Mouse (Mus musculus): ENCODE results near the gene Adarb2. TPM values are rescaled to one million over a fixed set of nuclear protein-coding genes. Genes with fewer than 3 reads are reported as not detected.

The Adarb2 gene
- polyA plus RNA-seq, 1 experiment = not detected

DNA sequence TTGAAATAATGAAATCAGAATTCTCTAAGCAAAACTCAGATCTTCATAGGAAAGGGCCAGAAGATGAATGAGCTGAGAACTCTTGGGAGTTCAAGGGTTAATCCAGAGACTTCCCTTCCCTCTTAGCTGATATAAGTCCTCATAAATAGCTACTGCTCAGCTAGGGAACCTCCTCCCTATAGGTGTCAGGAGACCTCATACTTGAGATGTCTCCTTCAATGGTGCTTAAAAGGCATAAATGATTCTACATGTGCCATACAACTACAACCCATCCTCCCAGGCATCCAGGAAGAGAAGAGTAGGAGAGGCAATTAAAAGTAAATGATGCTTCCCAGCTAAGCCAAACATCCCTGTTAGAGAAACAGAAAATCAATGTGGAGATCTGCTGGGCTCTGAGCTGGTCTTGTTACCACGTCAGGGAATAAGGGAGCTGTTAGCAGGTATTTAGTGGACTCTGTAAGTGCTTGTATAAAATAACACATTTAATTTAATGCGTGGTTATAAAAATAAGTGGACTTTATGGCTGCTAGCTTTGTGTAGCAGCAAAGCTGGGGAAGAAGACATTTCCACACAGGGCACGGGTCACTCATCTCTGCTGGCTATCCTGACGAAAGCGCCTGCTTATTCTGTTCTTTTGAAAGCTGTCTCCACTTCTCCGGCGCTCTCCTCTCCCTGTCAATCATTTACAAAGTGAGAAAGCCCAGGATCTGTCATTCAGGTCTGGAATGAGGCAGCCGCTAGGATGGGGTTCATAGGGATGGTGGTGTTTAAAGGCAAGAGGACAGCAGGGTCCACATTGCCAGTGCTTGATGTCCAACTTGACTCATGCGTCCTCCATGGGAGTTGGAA is 331.8 kb downstream of the Adarb2 start:
- Histone ChIP-seq H3K36me3 (ENCODE audit: control insufficient read depth, insufficient read depth, low read length) (no peaks in the 10 kb centered on the region), H3K4me3 (ENCODE audit: insufficient read depth, low read depth, low read length) (no peak overlapping the region), H3K27me3 (replicated peaks; ENCODE audit: control insufficient read depth, insufficient read depth, low read length) (no peaks in the 10 kb centered on the region), H3K27ac (ENCODE audit: insufficient read depth, low read depth, low read length) (no peak overlapping the region), H3K4me1 (ENCODE audit: control insufficient read depth, insufficient read depth, low read length) (no peaks in the 10 kb centered on the region)
- 54% methylated on average over 9 of the region's 9 CpGs for WGBS
- no peak for TF ChIP-seq POLR2A (IDR thresholded peaks at IDR 0.05; ENCODE audit: low read depth, low read length)
- no peak for DNase-seq

DNA sequence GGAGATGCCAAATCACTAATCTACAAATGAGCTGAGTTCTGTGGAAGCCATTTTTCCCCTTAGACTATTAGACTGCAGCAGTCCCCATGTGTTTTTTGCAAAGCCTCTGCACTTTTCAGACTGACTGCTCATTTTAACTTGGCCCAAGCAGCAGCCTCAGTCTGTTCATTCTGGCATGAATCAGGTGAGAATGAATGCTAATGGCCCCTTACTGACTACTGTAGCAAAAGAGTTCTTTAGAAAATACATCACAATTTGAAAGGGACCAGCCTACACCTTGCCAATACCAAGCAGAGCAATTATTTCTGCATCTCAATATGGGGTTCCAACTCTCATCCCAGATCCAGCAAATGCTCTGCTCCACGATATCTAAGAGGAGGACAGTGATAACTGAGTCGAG is 335.8 kb downstream of the Adarb2 start:
- WGBS = 87% methylated on average over 2 of the region's 2 CpGs

DNA sequence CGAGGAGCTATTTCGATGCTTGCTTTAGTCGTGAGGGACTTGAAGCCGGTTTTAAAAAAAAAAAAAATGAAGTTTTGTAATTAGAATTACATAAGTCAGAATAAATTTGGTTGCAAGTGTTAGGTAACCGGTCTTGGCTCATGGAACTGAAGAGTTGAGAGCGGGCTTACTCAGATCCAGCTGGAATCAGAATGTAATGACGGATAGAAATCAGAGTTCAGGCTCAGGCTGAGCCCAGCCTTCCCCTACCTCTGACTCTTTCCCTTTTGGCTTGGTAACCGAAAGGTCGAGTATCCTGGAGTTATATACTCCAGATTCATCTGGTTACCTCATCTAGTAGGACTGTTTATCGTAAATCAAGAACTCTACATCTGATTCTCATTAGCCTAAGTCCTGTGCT is 336.2 kb downstream of the Adarb2 start:
- H3K4me3 ChIP-seq (ENCODE audit: insufficient read depth, low read depth, low read length) = no peak overlapping the region
- TF ChIP-seq CTCF (conservative IDR thresholded peaks at IDR 0.05; ENCODE audit: insufficient read depth, insufficient read length, low read depth, low read length) = no peak
- TF ChIP-seq POLR2A (IDR thresholded peaks at IDR 0.05; ENCODE audit: low read depth, low read length) = no peak
- H3K27me3 ChIP-seq (replicated peaks; ENCODE audit: control insufficient read depth, insufficient read depth, low read length) = no peaks in the 10 kb centered on the region
- no peaks in the 10 kb centered on the region for H3K4me1 ChIP-seq (ENCODE audit: control insufficient read depth, insufficient read depth, low read length)
- H3K27ac ChIP-seq (ENCODE audit: insufficient read depth, low read depth, low read length) = no peak overlapping the region
- no peak for DNase-seq
- no peaks in the 10 kb centered on the region for H3K36me3 ChIP-seq (ENCODE audit: control insufficient read depth, insufficient read depth, low read length)
- WGBS = 88% methylated on average over 10 of the region's 10 CpGs

More for the DNA sequence above, 335.8 kb downstream of the Adarb2 start:
- DNase-seq = no peak
- Histone ChIP-seq H3K36me3 (ENCODE audit: control insufficient read depth, insufficient read depth, low read length) (no peaks in the 10 kb centered on the region), H3K4me3 (ENCODE audit: insufficient read depth, low read depth, low read length) (no peak overlapping the region), H3K27ac (ENCODE audit: insufficient read depth, low read depth, low read length) (no peak overlapping the region), H3K4me1 (ENCODE audit: control insufficient read depth, insufficient read depth, low read length) (no peaks in the 10 kb centered on the region), H3K27me3 (replicated peaks; ENCODE audit: control insufficient read depth, insufficient read depth, low read length) (no peaks in the 10 kb centered on the region)
- no peak for TF ChIP-seq CTCF (conservative IDR thresholded peaks at IDR 0.05; ENCODE audit: insufficient read depth, insufficient read length, low read depth, low read length)
- TF ChIP-seq POLR2A (IDR thresholded peaks at IDR 0.05; ENCODE audit: low read depth, low read length) = no peak

DNA sequence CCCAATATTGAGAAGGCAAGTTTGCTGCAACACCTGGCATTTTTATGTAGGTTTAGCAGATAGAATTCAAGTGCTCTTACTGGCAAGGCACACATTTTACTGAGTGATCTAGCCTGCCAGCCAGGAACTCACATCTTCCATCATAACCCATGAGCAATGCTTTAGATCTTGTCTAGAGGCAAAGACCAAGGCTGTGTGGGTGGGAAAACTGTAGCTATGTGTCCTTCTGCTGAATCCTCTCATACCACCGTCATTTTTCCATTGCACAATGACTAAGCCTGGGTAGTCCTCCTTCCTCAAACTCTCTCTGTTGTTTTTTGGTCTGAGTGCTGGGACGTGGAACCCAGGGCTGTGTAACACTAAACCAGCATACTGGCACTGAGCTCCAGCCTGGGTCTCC is 340.0 kb downstream of the Adarb2 start:
- TF ChIP-seq POLR2A (IDR thresholded peaks at IDR 0.05; ENCODE audit: low read depth, low read length) (no peak), CTCF (conservative IDR thresholded peaks at IDR 0.05; ENCODE audit: insufficient read depth, insufficient read length, low read depth, low read length) (no peak)
- Histone ChIP-seq H3K4me1 (ENCODE audit: control insufficient read depth, insufficient read depth, low read length) (no peaks in the 10 kb centered on the region), H3K36me3 (ENCODE audit: control insufficient read depth, insufficient read depth, low read length) (no peaks in the 10 kb centered on the region), H3K4me3 (ENCODE audit: insufficient read depth, low read depth, low read length) (no peak overlapping the region), H3K27me3 (replicated peaks; ENCODE audit: control insufficient read depth, insufficient read depth, low read length) (no peaks in the 10 kb centered on the region), H3K27ac (ENCODE audit: insufficient read depth, low read depth, low read length) (no peak overlapping the region)
- WGBS = 72% methylated on average over 2 of the region's 2 CpGs
- no peak for DNase-seq

DNA sequence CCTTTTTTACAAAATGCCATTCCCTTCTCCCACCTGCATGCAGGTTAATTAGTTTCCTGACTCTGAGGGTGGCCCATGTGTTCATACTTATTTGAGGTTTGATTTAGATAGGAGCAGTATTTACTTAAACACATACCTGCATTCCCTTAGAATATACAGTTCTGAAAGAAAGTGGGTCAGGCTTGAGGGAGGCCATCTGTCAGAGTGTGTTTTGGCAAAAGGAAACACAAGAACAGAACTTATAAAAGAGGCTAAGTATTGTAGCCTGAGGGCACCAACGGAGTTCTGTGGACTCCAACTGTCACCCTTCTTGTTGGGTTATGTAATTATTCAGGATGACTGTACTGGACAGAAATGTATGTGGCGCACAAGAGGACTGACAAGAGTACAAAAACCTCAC is 349.6 kb downstream of the Adarb2 start:
- DNase-seq = no peak
- WGBS = 73% methylated on average over 2 of the region's 2 CpGs
- no peaks in the 10 kb centered on the region for H3K27me3 ChIP-seq (replicated peaks; ENCODE audit: control insufficient read depth, insufficient read depth, low read length)
- H3K4me1 ChIP-seq (ENCODE audit: control insufficient read depth, insufficient read depth, low read length) = no peaks in the 10 kb centered on the region
- H3K27ac ChIP-seq (ENCODE audit: insufficient read depth, low read depth, low read length) = no peak overlapping the region
- no peak overlapping the region for H3K4me3 ChIP-seq (ENCODE audit: insufficient read depth, low read depth, low read length)
- no peaks in the 10 kb centered on the region for H3K36me3 ChIP-seq (ENCODE audit: control insufficient read depth, insufficient read depth, low read length)
- TF ChIP-seq POLR2A (IDR thresholded peaks at IDR 0.05; ENCODE audit: low read depth, low read length) = no peak
- TF ChIP-seq CTCF (conservative IDR thresholded peaks at IDR 0.05; ENCODE audit: insufficient read depth, insufficient read length, low read depth, low read length) = no peak

DNA sequence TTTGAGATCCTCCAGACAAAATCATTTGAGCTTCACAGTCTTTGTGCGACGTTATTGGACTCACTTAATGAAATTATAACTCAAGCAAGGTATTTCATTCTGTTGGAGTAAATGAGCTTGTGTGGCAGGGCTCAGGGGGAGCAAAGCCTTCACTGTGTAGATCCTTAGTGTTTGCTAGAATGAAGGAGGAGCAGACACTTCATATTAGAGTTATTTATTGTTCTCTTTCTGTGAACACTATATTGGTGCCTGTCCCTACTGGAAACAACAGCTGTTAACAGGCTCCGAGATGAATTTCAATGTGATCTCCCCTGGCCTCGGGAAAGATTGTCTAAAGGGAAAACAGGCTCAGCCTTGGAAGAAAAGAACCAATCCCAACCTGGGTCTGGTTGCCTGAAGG is 355.1 kb downstream of the Adarb2 start:
- TF ChIP-seq POLR2A (IDR thresholded peaks at IDR 0.05; ENCODE audit: low read depth, low read length) = no peak
- TF ChIP-seq CTCF (conservative IDR thresholded peaks at IDR 0.05; ENCODE audit: insufficient read depth, insufficient read length, low read depth, low read length) = no peak
- WGBS = 59% methylated on average over 4 of the region's 4 CpGs
- Histone ChIP-seq H3K36me3 (ENCODE audit: control insufficient read depth, insufficient read depth, low read length) (no peaks in the 10 kb centered on the region), H3K4me1 (ENCODE audit: control insufficient read depth, insufficient read depth, low read length) (no peaks in the 10 kb centered on the region), H3K27ac (ENCODE audit: insufficient read depth, low read depth, low read length) (no peak overlapping the region), H3K4me3 (ENCODE audit: insufficient read depth, low read depth, low read length) (no peak overlapping the region), H3K27me3 (replicated peaks; ENCODE audit: control insufficient read depth, insufficient read depth, low read length) (no peaks in the 10 kb centered on the region)
- DNase-seq = no peak

DNA sequence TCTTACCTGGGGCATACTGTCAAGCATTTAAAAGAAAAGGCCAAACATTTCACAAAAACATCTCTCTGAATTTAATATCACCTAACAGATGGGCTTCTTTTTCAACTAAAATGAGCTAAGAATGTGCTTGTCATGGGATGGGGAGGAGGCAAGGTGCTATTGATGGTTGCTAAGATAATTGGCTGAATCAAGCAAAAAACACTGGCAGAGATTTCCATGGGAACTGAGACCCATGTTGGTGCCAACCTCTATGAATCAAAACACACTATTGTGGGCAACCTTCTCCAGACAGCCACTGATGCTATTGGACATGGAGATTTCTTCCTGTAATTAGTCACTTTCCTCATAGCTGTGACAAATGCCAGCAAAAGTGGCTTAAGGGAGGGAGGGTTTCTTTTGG is 357.8 kb downstream of the Adarb2 start:
- Histone ChIP-seq H3K27me3 (replicated peaks; ENCODE audit: control insufficient read depth, insufficient read depth, low read length) (no peaks in the 10 kb centered on the region), H3K27ac (ENCODE audit: insufficient read depth, low read depth, low read length) (no peak overlapping the region), H3K4me1 (ENCODE audit: control insufficient read depth, insufficient read depth, low read length) (no peaks in the 10 kb centered on the region), H3K4me3 (ENCODE audit: insufficient read depth, low read depth, low read length) (no peak overlapping the region), H3K36me3 (ENCODE audit: control insufficient read depth, insufficient read depth, low read length) (no peaks in the 10 kb centered on the region)
- no peak for DNase-seq
- no peak for TF ChIP-seq CTCF (conservative IDR thresholded peaks at IDR 0.05; ENCODE audit: insufficient read depth, insufficient read length, low read depth, low read length)
